Mouse (Mus musculus) embryonic stem cell, embryonic (primary cell): ENCODE data around the gene Spaca9.

Experiments
- CTCF ChIA-PET, 4 experiments: fragments of 300-600 bp in 2 of 4; fragments of 350-600 bp in 2 of 4; sonication (Branson Sonifier 250); formaldehyde crosslinking; loops; one replicate each; lab custom pipeline; 2022; ENCODE audit warnings: inconsistent platforms in 2 of 4; lab: Charles Lee
- POLR2A ChIA-PET, 4 experiments: fragments of 300-600 bp in 2 of 4; fragments of 350-600 bp in 2 of 4; sonication (Branson Sonifier 250); formaldehyde crosslinking; loops; one replicate each; lab custom pipeline; 2022; ENCODE audit warnings: antibody characterized with exemption in 4 of 4, inconsistent platforms in 1 of 4; lab: Charles Lee

The Spaca9 gene

DNA sequence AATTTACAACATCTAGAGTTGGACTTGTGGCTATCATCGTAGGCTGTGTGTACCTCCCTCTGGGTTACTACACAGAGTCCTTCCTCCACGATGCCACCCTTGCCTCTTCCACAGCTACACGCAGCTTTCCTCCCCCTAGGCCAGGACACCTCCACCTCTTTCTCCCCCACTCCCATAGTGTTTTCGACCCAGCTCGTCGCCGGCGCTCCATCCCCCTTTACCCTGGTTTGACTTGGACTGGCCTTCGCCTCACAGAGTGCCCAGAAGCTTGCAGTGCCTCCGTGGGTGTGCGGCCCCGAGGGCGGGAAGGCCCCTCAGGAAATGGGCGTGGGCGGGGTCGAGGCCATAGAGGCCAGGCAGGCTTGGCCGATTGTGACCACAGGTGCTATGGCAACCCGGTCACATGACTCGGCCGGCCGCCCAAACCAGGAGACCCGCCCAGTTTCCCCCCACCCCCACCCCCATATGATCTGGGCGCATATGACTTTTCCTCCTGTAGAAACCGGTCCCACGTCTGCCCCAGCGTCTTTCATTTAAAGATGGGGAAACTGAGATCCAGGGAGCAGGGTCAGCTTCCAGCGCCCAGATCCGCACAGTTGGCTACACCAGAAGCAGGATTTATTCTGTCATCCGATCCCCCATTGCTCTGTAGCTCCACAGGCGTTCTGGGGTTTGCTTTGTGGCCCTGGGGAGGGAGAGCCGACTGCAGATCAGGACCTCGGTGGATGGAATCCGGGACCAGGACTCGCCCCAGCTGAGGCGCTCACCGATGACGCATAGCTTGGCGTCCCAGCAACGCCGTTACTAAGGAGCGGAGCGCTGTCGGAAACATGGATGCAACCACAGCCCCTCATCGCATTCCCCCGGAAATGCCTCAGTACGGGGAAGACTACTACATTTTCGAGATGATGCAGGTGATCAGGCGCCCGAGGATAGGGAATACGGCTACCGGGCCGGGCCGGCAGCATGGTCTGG, at the start of gene Spaca9, which contains the start of gene Ak8:
TSS of gene Spaca9 (minus strand) at position 367 of the 975 bp plus-strand sequence.
TSS of gene Ak8 (plus strand) at position 804 of the 975 bp plus-strand sequence.
- ChIA-PET POLR2A (interaction anchor here in 3 of 4 experiments (0.5 to 3.5 kb wide), 17 partner anchors 9 to 910 kb away, joined by 3 to 20 read pairs (median 4); partner anchors contain the start of genes Ddx31 (in 2 of the 3), Gtf3c4 (in 2 of the 3) and Tsc1 (in 1 of the 3)), CTCF (interaction anchor here in 3 of 4 experiments (0.7 to 1.2 kb wide), 6 partner anchors 11 to 944 kb away, joined by 3 to 4 read pairs (median 4); partner anchors contain the start of gene Cfap77 (in 1 of the 3))

DNA sequence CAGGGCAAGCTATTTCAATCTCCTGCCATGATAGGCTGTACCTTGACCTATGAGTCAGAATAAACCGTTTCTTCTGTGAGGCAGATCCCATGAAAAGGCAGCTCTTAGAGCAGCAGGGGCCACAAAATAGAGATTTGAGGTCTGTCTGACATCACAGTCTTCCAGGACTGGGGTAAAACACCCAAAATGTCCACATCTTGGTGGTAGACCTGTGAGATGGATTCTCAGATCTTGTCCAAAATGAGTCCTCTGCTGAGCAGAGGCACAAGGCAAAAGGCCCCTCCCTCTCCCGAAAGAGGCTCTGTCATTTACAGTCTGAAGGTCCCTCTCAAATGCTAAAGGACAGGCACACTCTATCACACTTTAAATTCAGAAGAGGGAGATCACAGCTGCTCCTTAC, 48.2 kb upstream of the Spaca9 start:
- POLR2A ChIA-PET: interaction anchor here in 1 of 4 experiments (1.0 kb wide), 1 partner anchor 8 kb away, joined by 3 read pairs; no protein-coding TSS in a partner anchor
- CTCF ChIA-PET: interaction anchor here in 2 of 4 experiments (0.5 to 1.3 kb wide), 3 partner anchors 8 to 126 kb away, joined by 3 to 4 read pairs (median 3); partner anchors contain the start of gene Gfi1b (in 1 of the 2)

DNA sequence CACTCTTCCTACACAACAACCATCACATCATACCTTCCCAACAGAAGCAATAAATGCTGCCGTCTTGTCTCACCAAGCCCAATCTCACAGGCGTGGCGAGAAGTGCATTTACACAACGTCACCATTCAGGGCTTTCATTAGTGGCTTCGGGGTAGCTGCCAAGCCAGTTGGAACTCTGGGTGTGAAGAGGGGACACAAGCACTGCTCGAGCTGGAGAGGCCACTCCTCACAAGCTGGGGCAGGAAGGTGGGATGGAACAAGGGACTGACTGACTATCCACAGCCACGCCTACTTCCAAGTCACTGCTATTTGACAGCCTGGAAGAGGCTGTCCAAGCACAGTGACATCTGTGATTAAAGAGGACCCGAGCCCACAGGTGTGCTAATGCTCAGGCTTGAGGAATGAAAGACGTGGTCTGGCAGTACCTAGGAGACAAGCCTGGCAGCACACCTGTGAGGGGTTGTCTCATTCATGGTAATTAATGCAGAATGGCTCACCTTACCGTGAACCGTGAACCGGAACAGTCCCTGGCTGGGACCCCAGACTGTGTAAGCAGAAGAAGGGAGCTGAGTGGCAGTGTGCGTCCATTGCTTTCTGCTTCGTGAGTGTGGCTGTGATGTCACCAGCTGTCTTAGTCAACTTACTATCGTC, 47.3 kb upstream of the Spaca9 start:
- POLR2A ChIA-PET: interaction anchor here in 2 of 4 experiments (0.5 to 1.0 kb wide), 3 partner anchors 9 to 189 kb away, joined by 3 to 4 read pairs (median 4); no protein-coding TSS in a partner anchor

DNA sequence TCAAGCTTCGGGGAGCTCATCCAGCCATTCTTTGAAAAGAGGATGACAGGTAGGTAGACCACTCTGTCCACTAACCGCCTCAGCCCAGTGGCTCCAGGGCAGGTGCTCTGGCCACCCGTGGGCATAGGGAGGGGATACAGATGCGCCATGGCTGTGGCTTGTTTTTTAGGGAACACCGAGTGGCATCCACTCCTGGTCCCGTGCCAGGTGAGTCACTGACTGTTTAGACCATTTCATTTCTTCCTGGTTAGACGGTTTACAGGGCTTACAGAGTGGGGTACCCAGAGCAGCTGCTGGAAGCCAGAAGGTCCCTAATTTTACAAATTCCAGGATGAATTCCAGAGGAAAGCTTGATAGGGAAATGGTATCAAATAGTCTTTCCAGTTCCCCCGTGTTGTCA, 43.2 kb upstream of the Spaca9 start:
- ChIA-PET POLR2A (no interaction called here), CTCF (interaction anchor here in 2 of 4 experiments (0.5 to 1.3 kb wide), 3 partner anchors 13 to 255 kb away, joined by 3 to 7 read pairs (median 4); no protein-coding TSS in a partner anchor)

More for the DNA sequence above, 47.3 kb upstream of the Spaca9 start:
- CTCF ChIA-PET: interaction anchor here in 2 of 4 experiments (0.5 to 1.3 kb wide), 3 partner anchors 9 to 125 kb away, joined by 3 to 4 read pairs (median 3); partner anchors contain the start of gene Gfi1b (in 1 of the 2)

DNA sequence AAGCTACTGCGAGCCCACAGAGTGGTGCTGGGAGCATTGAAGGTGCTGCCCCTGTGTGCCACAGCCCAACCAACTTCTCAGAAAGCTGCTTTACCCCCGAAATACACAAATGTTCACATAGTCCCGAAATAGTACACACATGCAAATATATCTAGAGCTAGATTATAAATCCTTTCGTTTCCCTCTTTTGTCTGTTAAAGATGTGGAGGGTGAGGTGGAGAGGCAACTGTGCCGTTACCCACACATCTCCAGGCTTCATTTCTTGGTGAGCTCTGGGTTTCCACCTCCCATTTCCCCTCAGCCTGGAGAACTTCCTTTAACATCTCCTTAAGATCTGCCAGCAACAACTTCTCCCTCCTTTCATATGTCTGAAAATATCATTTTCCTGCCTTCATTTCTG, 40.6 kb upstream of the Spaca9 start:
- ChIA-PET POLR2A (no interaction called here), CTCF (interaction anchor here in 1 of 4 experiments (0.6 kb wide), 1 partner anchor 657 kb away, joined by 3 read pairs; no protein-coding TSS in a partner anchor)

DNA sequence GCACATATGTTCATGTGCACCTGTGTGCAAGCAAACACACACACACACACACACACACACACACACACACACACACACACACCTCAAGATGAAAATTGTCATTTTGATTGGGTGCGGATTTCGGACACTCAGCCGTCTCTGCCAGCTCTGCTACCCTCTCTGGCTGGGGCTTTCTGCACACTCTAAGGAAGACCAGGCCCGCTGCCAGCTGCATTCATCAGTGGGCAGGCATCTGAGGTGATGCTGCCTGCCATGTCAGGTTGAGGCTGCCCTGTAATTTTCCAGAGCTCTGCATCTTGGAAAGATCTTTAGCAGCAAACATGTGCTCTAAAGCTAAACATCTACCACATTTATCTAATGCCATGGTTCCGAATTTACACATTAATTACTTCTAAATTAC, 37.6 kb upstream of the Spaca9 start:
- CTCF ChIA-PET: interaction anchor here in 3 of 4 experiments (0.6 to 0.8 kb wide), 3 partner anchors 10 to 362 kb away, joined by 3 read pairs; no protein-coding TSS in a partner anchor

DNA sequence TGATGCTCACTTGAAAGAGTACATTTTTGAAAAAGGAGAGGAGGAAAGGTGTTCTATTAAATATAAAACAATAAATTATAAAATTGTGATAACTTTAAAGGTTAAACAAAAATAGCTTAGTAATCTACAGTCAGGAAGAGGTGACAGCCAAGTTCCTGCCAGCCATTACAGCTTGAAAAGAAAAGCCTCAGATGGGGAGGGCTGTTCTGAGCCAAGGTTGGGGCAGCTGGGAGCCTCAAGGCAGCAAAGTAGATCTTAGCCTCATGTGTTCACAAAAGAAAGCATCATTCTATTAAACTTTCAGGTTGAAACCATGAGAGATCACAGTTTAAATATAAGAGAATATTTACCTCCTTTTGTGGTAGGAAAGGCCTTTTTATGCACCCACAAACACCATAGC, 31.1 kb upstream of the Spaca9 start:
- CTCF ChIA-PET: no interaction called here
- POLR2A ChIA-PET: no interaction called here

More for the DNA sequence above, 37.6 kb upstream of the Spaca9 start:
- POLR2A ChIA-PET: interaction anchor here in 3 of 4 experiments (0.6 to 1.0 kb wide), 5 partner anchors 24 to 154 kb away, joined by 3 to 4 read pairs (median 3); partner anchors contain the start of genes Gtf3c5 (in 1 of the 3) and Spaca9 (in 1 of the 3)

DNA sequence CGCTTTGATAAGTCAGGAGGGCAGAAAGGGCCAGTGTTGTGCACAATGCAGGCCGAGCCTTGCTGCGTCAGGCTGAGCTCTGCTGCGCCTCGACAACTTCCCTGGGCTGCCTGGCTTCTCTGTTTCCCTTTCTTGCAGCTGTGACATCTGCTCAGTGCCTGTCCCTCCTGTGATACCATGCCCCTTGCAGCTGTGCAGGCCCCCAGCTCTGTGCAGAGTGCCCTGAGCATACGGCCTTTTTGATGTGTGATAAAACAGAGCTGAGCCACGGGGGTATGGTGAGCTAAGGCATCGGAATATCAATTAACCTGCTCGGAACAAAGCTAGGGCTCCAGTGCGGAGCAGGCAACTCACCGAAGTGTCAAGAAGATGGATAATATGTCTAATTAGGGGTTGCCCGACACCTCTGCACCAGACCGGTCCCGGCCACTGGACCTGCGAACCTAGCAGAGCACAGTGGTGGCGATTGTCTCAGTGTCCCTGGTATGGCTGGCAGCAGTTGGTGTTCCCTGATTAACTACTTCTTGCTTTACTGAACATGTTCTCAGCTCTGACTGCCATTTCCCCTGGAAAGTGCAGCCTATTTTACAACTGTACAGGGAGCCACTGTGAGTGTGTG, 28.4 kb upstream of the Spaca9 start:
- CTCF ChIA-PET: interaction anchor here in 3 of 4 experiments (0.6 to 1.1 kb wide), 5 partner anchors 21 to 250 kb away, joined by 3 to 5 read pairs (median 3); no protein-coding TSS in a partner anchor
- POLR2A ChIA-PET: interaction anchor here in 1 of 4 experiments (1.5 kb wide), 1 partner anchor 13 kb away, joined by 4 read pairs; no protein-coding TSS in a partner anchor

DNA sequence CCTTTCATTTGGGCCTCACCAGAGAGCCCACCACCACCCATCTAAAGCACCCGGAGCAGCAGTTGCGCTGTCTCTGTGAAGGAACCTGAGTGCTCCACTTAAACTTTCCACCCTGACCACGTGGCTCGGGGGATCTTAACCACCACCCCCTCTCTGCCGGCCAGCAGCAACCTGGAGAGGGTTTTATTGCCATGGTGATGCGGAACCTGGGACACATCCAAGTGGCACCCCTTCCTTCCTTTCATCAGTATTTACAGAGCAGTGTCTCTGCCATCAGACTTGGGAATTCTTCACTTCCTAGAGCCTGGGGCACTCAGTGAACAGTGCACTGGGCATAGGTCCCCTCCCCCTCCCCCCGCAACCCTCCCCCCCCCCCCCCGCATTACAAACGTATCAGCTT, 24.4 kb upstream of the Spaca9 start:
- POLR2A ChIA-PET: interaction anchor here in 1 of 4 experiments (0.7 kb wide), 1 partner anchor 822 kb away, joined by 3 read pairs; no protein-coding TSS in a partner anchor

DNA sequence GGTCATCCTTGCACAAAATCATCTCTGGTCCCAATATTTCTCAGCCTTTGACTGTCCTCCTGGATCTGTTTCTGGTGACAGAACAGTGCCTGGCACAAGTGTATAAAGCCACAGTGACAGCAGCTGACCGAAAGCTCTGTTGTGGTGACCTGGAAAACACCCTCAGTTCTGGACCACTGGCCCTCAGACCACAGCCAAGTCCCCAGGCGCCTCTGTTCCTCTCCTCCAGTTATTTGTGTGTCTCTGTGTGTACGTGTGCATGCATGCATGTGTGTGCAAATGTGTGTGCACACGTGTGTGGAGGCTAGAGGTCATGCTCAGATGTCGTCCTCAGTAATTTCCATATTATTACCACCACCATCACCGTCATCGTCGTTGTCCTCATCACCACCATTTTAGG, 22.9 kb upstream of the Spaca9 start:
- POLR2A ChIA-PET: no interaction called here
- CTCF ChIA-PET: no interaction called here

More for the DNA sequence above, 24.4 kb upstream of the Spaca9 start:
- CTCF ChIA-PET: interaction anchor here in 2 of 4 experiments (0.6 to 1.1 kb wide), 2 partner anchors 13 to 108 kb away, joined by 3 read pairs; no protein-coding TSS in a partner anchor

DNA sequence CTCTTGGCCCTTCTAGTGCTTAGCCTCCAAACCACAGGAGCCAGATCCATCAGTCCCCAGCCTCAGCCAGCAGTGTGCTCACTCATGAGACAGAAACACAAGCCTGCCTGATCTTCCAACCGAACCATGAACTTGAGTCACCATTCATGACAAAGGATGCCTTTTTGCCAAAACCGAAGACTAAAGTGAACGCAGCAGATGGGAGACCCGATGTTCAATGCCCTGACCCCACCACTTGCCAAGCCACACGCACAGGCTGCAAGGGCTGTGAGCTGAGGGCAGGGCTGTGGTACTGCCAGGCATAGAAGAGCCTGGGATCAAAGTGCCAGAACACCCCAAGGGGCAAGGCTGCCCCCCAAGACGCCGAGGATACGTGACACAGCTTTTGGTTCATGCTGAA, 13.5 kb upstream of the Spaca9 start:
- CTCF ChIA-PET: interaction anchor here in 1 of 4 experiments (1.0 kb wide), 1 partner anchor 24 kb away, joined by 3 read pairs; no protein-coding TSS in a partner anchor
- POLR2A ChIA-PET: interaction anchor here in 2 of 4 experiments (0.7 to 1.5 kb wide), 3 partner anchors 9 to 14 kb away, joined by 3 to 4 read pairs (median 3); partner anchors contain the start of genes Ak8 (in 1 of the 2) and Spaca9 (in 1 of the 2)

DNA sequence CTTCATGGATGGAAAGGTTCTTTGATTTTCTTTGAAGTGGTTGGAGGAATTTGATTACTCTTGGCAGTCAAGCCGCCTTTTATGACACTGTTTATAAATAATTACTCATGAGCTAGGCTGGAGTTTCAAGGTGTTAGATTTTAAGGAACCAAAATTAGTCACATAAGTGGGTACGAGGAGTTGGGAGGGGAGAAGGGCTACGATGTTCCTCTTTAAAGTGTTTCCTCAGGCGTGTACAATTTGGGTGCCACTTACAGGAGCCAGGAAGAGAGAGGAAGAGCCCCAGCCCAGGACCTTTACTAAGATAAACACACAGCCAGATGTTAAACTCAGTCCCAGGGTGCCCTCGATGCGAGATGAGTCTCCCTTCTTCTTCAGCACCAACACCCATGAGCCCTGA, 7.3 kb upstream of the Spaca9 start:
- CTCF ChIA-PET: no interaction called here
- POLR2A ChIA-PET: no interaction called here

DNA sequence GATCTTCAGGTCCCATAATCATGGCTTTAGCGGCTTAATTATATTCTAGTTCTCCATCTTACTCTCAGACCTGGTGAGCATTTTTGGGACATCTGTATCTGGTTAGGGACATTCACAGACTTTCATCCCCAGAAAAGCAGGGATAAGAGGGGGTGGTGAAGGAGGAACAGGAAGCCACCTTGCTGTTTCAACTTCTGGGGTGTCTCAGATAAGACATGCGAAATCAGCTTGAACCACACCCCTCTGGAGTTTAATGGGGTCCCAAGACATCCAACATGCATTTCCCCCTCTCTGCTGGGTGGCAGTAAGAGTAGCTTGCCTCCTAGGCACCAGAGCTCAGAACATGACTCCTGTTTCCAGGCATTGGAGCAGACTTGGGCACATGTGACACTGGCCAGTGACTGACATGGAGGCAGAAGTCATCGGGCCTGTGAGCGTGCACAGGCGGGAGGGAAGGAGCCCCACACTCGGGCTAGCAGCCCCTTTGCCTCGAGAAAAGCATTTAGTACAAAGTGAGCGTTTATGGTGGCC, 6.6 kb upstream of the Spaca9 start:
- ChIA-PET POLR2A (no interaction called here), CTCF (no interaction called here)

DNA sequence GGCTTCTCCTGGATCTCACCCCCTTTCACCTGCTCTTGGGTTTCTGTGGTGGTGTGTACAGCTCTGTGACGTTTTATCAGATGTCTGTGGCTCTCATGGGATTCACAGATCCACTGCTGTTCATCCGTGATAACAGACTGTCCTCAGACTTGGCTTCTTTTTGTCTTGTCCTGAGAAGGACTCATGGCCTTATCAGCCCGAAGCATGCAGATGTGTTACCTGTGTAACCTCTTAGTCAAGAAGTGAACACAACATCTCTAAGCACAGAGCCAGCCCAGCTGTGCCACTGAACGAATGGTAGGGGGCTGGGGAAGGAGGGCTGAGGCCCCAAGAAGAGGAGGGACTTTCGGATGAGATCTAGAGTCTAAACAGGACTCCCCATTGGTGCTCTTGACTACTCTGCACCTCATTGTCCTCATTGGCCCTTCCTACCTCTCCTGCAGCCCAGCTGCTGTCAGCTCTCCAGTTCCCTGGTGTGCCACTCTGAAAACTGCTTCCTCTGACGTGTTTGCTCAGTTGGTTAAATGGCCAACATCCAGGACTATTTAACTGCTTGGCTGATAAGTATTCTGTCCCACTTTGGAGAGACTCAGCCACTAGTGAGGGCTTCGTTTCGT, 2.2 kb upstream of the Spaca9 start:
- ChIA-PET CTCF (no interaction called here), POLR2A (interaction anchor here in 1 of 4 experiments (0.9 to 3.3 kb wide), 4 partner anchors 12 to 29 kb away, joined by 3 to 9 read pairs (median 3); no protein-coding TSS in a partner anchor)

DNA sequence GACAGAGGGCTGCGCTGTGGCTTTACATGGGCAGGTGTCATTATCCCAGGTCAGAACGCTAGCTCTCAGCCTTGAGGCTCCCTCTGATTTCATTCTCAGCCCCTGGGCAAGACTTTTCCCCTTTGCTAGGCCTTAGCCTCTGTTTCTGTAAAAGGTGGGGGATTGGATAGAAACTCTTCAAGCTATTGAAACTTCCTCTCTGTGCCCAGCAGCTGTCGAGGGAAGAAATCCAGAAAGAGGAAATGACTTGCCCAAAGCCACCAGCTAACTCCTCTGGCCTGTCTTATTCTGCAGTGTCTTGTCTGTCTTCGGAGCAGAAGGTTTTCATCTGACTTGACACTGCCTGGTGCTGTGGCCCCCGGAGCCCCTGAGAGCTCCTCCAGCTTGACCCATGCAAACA, 961 bp downstream of the Spaca9 start:
- POLR2A ChIA-PET: interaction anchor here in 2 of 4 experiments (0.7 to 3.5 kb wide), 7 partner anchors 8 to 316 kb away, joined by 3 to 20 read pairs (median 4); partner anchors contain the start of genes Gtf3c5 (in 1 of the 2) and Tsc1 (in 1 of the 2)
- CTCF ChIA-PET: interaction anchor here in 2 of 4 experiments (0.5 to 1.1 kb wide), 2 partner anchors 57 to 66 kb away, joined by 3 to 6 read pairs; no protein-coding TSS in a partner anchor

DNA sequence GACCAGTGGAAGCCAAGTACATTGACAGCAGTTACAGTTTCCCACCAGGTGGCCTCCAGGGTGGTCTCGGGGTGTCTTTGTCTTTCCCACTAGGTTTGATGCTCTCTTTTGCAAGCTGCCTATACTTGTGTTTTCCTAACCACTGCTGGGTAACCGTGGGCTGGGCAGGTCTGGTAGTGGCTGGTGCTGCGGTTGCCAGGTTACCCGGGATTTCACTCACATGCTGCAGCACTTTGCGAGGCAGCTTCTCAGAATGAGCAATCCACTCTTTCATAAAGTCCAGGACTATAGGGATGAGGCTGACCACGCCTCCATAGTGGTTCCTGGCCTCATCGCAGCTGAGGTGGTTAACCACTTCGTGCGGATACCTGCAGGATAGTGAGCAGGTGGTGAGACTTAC, 6.8 kb downstream of the Spaca9 start:
- POLR2A ChIA-PET: interaction anchor here in 2 of 4 experiments (0.6 to 0.8 kb wide), 2 partner anchors 24 to 53 kb away, joined by 4 to 7 read pairs; no protein-coding TSS in a partner anchor
- CTCF ChIA-PET: interaction anchor here in 1 of 4 experiments (1.2 kb wide), 1 partner anchor 360 kb away, joined by 3 read pairs; no protein-coding TSS in a partner anchor
